Mouse (Mus musculus) liver, adult 2 months (tissue): ENCODE measurements around the gene Sec22a. TPM values are rescaled to one million over a fixed set of nuclear protein-coding genes. Genes with fewer than 3 reads are reported as not detected.

Source experiments
- DNase-seq: peaks from one replicate; pipeline ENCODE4 v3.0.0-alpha.2; 2011; ENCODE audit warnings: low read depth, low spot score; ENCODE audit errors: extremely low read depth
- H3K27ac ChIP-seq: fragments of 200-500 bp; replicated peaks from 2 replicates; pipeline ENCODE4 v1.5.1; 2012; ENCODE audit warnings: low read depth, mild to moderate bottlenecking, control low read depth, inconsistent platforms, low read length; ENCODE audit not compliant: insufficient read depth
- H3K27me3 ChIP-seq: fragments of 200-500 bp; 2 replicates; pipeline ENCODE4 v1.6.1; 2012; ENCODE audit warnings: mild to moderate bottlenecking, moderate library complexity, low read length, inconsistent platforms; ENCODE audit not compliant: control insufficient read depth, insufficient read depth
- H3K36me3 ChIP-seq: fragments of 200-500 bp; 2 replicates; pipeline ENCODE4 v1.6.1; 2012; ENCODE audit warnings: low read length, inconsistent platforms; ENCODE audit not compliant: control insufficient read depth, insufficient read depth
- H3K4me1 ChIP-seq: fragments of 200-500 bp; 2 replicates; pipeline ENCODE4 v1.6.1; 2011; ENCODE audit warnings: low read length; ENCODE audit not compliant: control insufficient read depth, insufficient read depth
- H3K4me3 ChIP-seq: fragments of 200-500 bp; 2 replicates; pipeline ENCODE4 v1.5.1; 2011; ENCODE audit warnings: low read depth, mild to moderate bottlenecking, control low read depth, low read length, moderate library complexity; ENCODE audit not compliant: insufficient read depth
- H3K79me2 ChIP-seq: fragments of 200-500 bp; 2 replicates; pipeline ENCODE4 v1.6.1; 2012; ENCODE audit warnings: inconsistent platforms, mild to moderate bottlenecking, low read length, moderate library complexity; ENCODE audit not compliant: control insufficient read depth, insufficient read depth
- H3K9ac ChIP-seq: fragments of 200-500 bp; 2 replicates; pipeline ENCODE4 v1.6.1; 2012; ENCODE audit warnings: low read depth, mild to moderate bottlenecking, control low read depth, inconsistent platforms, low read length
- CTCF ChIP-seq: fragments of 200-500 bp; IDR thresholded peaks from 2 replicates; pipeline ENCODE4 v1.5.1; 2011; ENCODE audit warnings: low read depth, low read length, control low read depth
- POLR2A ChIP-seq: fragments of 200-500 bp; IDR thresholded peaks from 2 replicates; pipeline ENCODE4 v1.6.1; 2011; ENCODE audit warnings: low read length, control low read depth; ENCODE audit not compliant: insufficient read depth; ENCODE audit errors: extremely low read depth
- WGBS: fragments of 180-500 bp; shearing (Covaris S2); methylation state at CpG from one replicate; pipeline ENCODE4 v1.1.7; 2018; 5-methylcytosine and 5-hydroxymethylcytosine counted together
- polyA plus RNA-seq: library from polyadenylated mRNA; depleted of rRNA; stranded (reverse); fragments of >200 nt; gene quantifications from 2 replicates; pipeline ENCODE4 v1.2.3, GENCODE M21; 2012
- total RNA-seq: library from RNA; depleted of rRNA; stranded (reverse); fragments of >200 nt; gene quantifications from 2 replicates; pipeline ENCODE4 v1.2.3, GENCODE M21; 2014

The Sec22a gene
- total and polyA plus RNA-seq, 2 experiments = 6.4 to 21.0 TPM

DNA sequence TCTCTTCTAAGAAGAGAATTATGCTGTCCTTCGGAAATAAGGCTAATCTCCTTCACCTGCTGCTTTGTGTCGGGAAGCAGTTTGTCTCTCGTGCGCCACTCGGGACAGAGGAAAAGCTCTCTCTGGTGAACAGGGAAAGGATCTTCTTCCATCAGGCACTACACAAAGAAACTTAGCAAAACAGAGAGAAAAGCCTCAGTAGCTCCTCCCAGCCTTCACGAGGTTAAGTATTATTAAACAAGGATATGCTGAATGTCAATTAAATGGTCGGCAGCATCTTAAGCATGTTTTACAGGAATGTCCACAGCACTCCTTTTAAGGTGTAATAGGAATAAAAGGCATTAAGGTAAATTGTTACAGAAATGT, 328 bp upstream of the Sec22a start:
- Histone ChIP-seq H3K79me2 (no peaks in the 10 kb centered on the region; the same call in 1 of the 2 replicates), H3K27ac (no peak overlapping the region), H3K36me3 (peaks cover 2% of the 10 kb centered on the region; the same call in 1 of the 2 replicates), H3K4me3 (peak overlapping the region; percentile 23), H3K4me1 (peaks cover 3% of the 10 kb centered on the region; the same call in 1 of the 2 replicates), H3K9ac (no peak overlapping the region; the same call in 1 of the 2 replicates), H3K27me3 (no peaks in the 10 kb centered on the region)
- DNase-seq = no peak
- TF ChIP-seq POLR2A (no peak), CTCF (no peak)
- WGBS = under 1% methylated on average over 7 of the region's 7 CpGs

DNA sequence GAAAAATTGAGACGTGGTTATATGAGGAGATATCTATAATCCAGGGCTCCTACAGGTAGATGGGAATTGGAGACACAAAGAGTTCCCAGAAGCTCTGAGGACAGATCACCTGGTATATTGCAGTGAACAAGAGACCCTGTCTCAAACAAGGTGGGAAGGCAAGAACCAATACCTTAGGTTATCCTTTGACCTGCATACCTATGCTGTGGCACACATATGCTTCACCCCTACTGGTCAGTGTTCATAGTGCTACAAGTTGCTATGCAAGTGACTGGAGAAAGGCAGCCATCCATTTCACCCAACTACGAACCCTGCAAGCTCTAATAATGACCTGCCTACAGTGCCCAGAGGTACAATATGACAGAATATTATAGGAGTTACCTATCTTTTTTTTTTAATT, 1.5 kb downstream of the Sec22a start:
- DNase-seq = no peak
- Histone ChIP-seq H3K79me2 (no peaks in the 10 kb centered on the region; the same call in 1 of the 2 replicates), H3K27ac (no peak overlapping the region), H3K4me3 (no peak overlapping the region), H3K9ac (no peak overlapping the region), H3K27me3 (no peaks in the 10 kb centered on the region), H3K36me3 (peaks cover 2% of the 10 kb centered on the region; the same call in 1 of the 2 replicates), H3K4me1 (peaks cover 8% of the 10 kb centered on the region)
- TF ChIP-seq CTCF = no peak
- TF ChIP-seq POLR2A = no peak
- WGBS = 99% methylated on average over 2 of the region's 2 CpGs

DNA sequence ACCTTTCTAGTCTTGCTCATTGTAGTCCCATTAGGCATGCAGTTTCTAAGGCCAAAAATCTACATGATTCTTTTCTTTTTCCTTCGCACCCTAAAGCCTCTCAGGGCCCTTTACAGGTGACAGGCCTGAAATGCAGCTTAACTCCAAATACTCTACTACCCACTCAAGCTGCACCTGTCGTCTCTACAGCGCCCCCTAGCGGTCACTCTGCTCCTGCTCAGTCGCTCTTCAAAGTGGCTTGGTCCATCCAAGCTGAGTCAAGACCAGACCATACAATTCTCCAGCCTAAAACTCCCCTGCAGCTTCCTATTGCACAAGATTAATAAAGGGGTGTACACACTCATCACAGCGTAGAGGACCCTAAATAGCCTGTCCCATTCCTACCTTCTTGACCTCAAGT, 3.1 kb downstream of the Sec22a start:
- Histone ChIP-seq H3K4me1 (peaks cover 8% of the 10 kb centered on the region), H3K4me3 (no peak overlapping the region), H3K79me2 (no peaks in the 10 kb centered on the region; the same call in 1 of the 2 replicates), H3K27ac (no peak overlapping the region), H3K36me3 (peaks cover 2% of the 10 kb centered on the region; the same call in 1 of the 2 replicates), H3K9ac (no peak overlapping the region), H3K27me3 (no peaks in the 10 kb centered on the region)
- 40% methylated on average over 6 of the region's 6 CpGs for WGBS
- DNase-seq = peak; percentile 43
- peak; percentile 91 for TF ChIP-seq CTCF
- no peak for TF ChIP-seq POLR2A

DNA sequence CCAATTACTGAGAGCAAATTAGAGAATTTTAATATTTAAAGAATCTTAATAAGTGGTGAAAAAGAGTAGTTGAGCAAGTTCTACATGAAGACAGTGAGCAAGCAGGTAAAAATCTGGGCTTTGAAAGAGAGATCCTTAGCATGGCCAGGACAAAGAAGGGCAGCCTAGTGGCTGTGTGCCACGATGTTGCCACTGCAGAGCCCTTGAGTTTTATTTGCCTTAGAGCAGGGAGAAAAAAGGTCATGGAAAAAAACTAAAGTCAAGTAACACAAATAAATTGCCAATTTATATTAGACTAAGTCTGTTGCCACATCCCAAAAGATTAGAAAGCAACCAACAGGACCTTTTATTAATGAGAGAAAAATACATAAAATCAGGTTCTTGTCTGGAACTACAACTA, 6.3 kb downstream of the Sec22a start:
- no peak for TF ChIP-seq POLR2A
- no peak for TF ChIP-seq CTCF
- Histone ChIP-seq H3K36me3 (peaks cover 6% of the 10 kb centered on the region; the same call in 1 of the 2 replicates), H3K27me3 (no peaks in the 10 kb centered on the region), H3K4me3 (no peak overlapping the region), H3K9ac (no peak overlapping the region), H3K27ac (no peak overlapping the region), H3K79me2 (no peaks in the 10 kb centered on the region; the same call in 1 of the 2 replicates), H3K4me1 (peaks cover 5% of the 10 kb centered on the region)
- WGBS = 18% methylated on average over 1 of the region's 1 CpGs
- peak; percentile 65 for DNase-seq

DNA sequence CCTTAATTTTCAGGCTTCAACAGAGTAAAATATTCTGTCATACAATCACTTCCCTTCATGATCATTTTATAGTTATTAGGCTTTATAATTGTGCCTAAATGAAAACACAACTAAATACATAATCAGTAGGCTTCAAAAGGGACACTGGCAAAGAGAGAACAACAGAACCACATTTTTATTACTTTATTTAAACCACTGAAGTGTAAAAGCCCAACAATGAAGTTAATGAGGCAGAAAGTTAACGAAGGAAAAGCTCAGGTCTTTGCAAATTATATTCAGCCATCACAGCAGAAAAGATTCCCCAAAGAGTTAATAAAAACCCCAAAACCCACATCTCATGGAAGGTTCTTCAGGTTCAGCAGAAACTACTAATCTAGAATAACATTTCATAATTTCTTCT, 33.3 kb downstream of the Sec22a start:
- H3K27ac ChIP-seq = no peak overlapping the region
- DNase-seq = no peak

DNA sequence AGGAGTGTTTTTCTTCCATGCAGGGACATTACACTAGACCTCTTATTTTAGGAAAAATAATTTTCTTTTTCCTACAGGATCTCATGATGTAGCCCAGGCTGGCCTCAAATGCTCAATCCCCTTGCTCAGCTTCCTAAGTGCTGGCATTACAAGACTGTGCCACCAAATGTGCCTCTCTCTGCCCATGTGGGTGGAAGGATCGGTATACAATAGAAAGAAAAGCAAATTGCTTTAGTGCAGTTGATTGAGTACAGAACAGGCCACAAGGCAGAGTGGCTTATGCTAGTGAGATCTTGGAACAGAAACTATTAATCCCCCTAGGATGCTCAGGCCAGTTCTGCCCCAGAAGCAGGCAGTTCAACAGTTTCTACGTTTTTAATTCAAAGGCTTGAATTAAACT, 43.9 kb downstream of the Sec22a start:
- no peak overlapping the region for H3K27ac ChIP-seq
- TF ChIP-seq CTCF (no peak), POLR2A (no peak)
- WGBS = 95% methylated on average over 2 of the region's 2 CpGs
- H3K27me3 ChIP-seq = no peaks in the 10 kb centered on the region
- H3K79me2 ChIP-seq = no peaks in the 10 kb centered on the region
- peaks cover 2% of the 10 kb centered on the region; the same call in 1 of the 2 replicates for H3K36me3 ChIP-seq
- no peak overlapping the region for H3K9ac ChIP-seq
- H3K4me1 ChIP-seq = peaks cover 2% of the 10 kb centered on the region; the same call in 1 of the 2 replicates
- DNase-seq = no peak
- no peak overlapping the region for H3K4me3 ChIP-seq

More for the DNA sequence above, 33.3 kb downstream of the Sec22a start:
- Histone ChIP-seq H3K27me3 (no peaks in the 10 kb centered on the region), H3K79me2 (no peaks in the 10 kb centered on the region), H3K9ac (no peak overlapping the region), H3K4me3 (no peak overlapping the region), H3K4me1 (no peaks in the 10 kb centered on the region), H3K36me3 (peaks cover 13% of the 10 kb centered on the region)
- TF ChIP-seq CTCF (no peak), POLR2A (no peak)
- WGBS = 96% methylated on average over 1 of the region's 1 CpGs
